Mouse (Mus musculus): Measurements from ENCODE around the gene Itga4. TPM values are rescaled to one million over a fixed set of nuclear protein-coding genes. Genes with fewer than 3 reads are reported as not detected.

The Itga4 gene
- polyA plus RNA-seq, 2 experiments, result 18.6 to 27.6 TPM

DNA sequence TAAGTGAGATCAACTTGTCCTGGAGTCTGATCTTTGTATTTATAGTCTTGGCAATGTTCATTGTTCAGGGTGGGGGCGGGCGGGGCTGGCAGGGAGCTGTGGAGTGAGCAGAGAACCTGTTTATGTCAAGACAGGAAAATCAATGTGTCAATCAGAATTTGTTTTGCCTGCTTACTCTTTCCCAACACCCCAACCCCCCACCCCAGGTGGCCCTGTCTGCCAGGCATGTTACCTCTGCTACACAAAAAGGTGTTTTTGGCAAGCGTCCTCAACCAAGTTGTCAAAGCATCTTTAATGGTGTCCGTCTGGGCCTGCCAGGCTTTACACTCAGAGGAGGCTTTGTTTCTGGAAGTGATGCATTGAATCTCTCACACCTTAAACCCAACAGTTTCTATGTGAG, 59.9 kb downstream of the Itga4 start:
- H3K36me3 ChIP-seq (replicated peaks; ENCODE audit: control insufficient read depth, insufficient read depth, low read depth), result peaks cover 83% of the 10 kb centered on the region
- no peaks in the 10 kb centered on the region for H3K4me1 ChIP-seq (replicated peaks; ENCODE audit: control insufficient read depth in 2 of 2, insufficient read depth in 2 of 2, low read length in 1 of 2)
- ATAC-seq (ENCODE audit: insufficient read depth), result no peak
- no peak overlapping the region for H3K4me3 ChIP-seq (ENCODE audit: insufficient read depth in 1 of 2, low read depth in 2 of 2, low read length in 2 of 2)
- WGBS (ENCODE audit: insufficient replicate concordance), result 85% methylated on average over 4 of the region's 4 CpGs
- TF ChIP-seq EP300 (IDR thresholded peaks at IDR 0.05; ENCODE audit: low read depth) (no peak), CTCF (IDR thresholded peaks at IDR 0.05; ENCODE audit: low read depth) (no peak)
- H3K4me2 ChIP-seq (ENCODE audit: low read depth), result no peak overlapping the region
- H3K9ac ChIP-seq (replicated peaks), result no peak overlapping the region
- H3K27ac ChIP-seq, result no peak overlapping the region
- DNase-seq (ENCODE audit: low read depth in 3 of 3, low spot score in 3 of 3), result no peak
- no peaks in the 10 kb centered on the region for H3K27me3 ChIP-seq (ENCODE audit: control insufficient read depth, insufficient read depth, low read length)
- H3K9me3 ChIP-seq (ENCODE audit: control insufficient read depth, low read length), result no peaks in the 10 kb centered on the region

DNA sequence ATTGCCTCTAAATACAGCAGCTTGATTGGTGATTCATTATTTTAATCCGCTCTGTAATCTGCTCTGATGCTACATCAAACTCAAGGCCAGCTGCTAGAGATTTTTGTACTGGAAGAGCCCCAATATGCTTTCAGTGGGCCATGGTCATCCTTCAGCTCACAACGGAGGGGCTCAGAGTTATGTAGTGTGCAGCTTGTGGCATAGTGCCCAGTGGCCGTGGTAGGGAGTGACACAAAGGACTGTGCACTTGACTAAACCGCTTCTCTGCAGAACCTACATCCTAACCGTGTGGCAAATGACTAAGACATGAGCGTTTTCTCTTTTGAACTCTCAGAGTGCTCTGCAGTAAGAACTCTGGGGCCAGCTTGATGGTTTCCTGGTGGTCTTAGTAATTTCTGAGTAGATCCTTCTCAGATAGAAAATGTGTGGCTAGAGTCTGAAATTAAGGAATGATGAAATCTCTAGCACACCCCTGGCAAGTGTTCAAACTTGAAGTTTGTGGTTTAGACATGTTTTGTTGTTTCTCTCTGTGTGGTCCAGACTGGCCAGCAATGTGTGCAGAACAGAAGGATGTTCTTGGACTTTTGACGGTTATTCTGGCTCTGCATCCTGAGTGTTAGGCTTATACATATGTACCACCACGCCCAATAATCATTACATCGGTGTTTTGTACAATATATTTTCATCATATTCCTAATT, 61.1 kb downstream of the Itga4 start:
- no peak overlapping the region for H3K4me2 ChIP-seq (ENCODE audit: low read depth)
- H3K27me3 ChIP-seq (ENCODE audit: control insufficient read depth, insufficient read depth, low read length), result no peaks in the 10 kb centered on the region
- no peak overlapping the region for H3K27ac ChIP-seq
- H3K9ac ChIP-seq (replicated peaks), result no peak overlapping the region
- H3K4me1 ChIP-seq (replicated peaks; ENCODE audit: control insufficient read depth in 2 of 2, insufficient read depth in 2 of 2, low read length in 1 of 2), result no peaks in the 10 kb centered on the region
- TF ChIP-seq CTCF (IDR thresholded peaks at IDR 0.05; ENCODE audit: low read depth) (no peak), EP300 (IDR thresholded peaks at IDR 0.05; ENCODE audit: low read depth) (no peak)
- WGBS (ENCODE audit: insufficient replicate concordance), result 90% methylated on average over 9 of the region's 9 CpGs
- H3K9me3 ChIP-seq (ENCODE audit: control insufficient read depth, low read length), result no peaks in the 10 kb centered on the region
- DNase-seq (ENCODE audit: low read depth in 3 of 3, low spot score in 3 of 3) (no peak), ATAC-seq (ENCODE audit: insufficient read depth) (no peak)
- peaks cover 89% of the 10 kb centered on the region for H3K36me3 ChIP-seq (replicated peaks; ENCODE audit: control insufficient read depth, insufficient read depth, low read depth)
- no peak overlapping the region for H3K4me3 ChIP-seq (ENCODE audit: insufficient read depth in 1 of 2, low read depth in 2 of 2, low read length in 2 of 2)

DNA sequence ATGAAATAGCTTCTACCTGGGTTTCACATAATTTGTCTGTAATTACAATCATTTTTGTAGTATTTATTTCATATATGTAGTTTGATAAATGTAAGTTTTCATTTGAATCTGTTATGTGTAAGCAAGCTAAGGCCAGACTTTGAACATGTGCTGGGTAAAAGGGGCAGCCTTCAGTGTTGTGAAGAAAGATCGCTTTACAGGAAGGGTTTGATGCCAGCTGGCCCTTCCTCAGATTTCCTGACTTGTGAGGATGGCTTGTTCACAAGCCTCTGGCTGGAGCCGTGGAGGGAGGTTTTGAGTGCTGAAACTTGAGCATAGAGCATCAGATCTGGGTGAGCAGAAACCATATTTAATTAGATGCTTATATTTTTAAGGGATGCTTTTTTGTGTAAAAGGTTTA, 72.9 kb downstream of the Itga4 start:
- 83% methylated on average over 2 of the region's 2 CpGs for WGBS (ENCODE audit: insufficient replicate concordance)
- H3K9ac ChIP-seq (replicated peaks), result no peak overlapping the region
- H3K36me3 ChIP-seq (replicated peaks; ENCODE audit: control insufficient read depth, insufficient read depth, low read depth), result peaks cover 73% of the 10 kb centered on the region
- no peak overlapping the region for H3K4me2 ChIP-seq (ENCODE audit: low read depth)
- no peak overlapping the region for H3K27ac ChIP-seq
- TF ChIP-seq CTCF (IDR thresholded peaks at IDR 0.05; ENCODE audit: low read depth) (no peak), EP300 (IDR thresholded peaks at IDR 0.05; ENCODE audit: low read depth) (no peak)
- no peaks in the 10 kb centered on the region for H3K9me3 ChIP-seq (ENCODE audit: control insufficient read depth, low read length)
- no peak overlapping the region for H3K4me3 ChIP-seq (ENCODE audit: insufficient read depth in 1 of 2, low read depth in 2 of 2, low read length in 2 of 2)
- ATAC-seq (ENCODE audit: insufficient read depth) (no peak), DNase-seq (ENCODE audit: low read depth in 3 of 3, low spot score in 3 of 3) (no peak)
- H3K27me3 ChIP-seq (ENCODE audit: control insufficient read depth, insufficient read depth, low read length), result no peaks in the 10 kb centered on the region
- no peaks in the 10 kb centered on the region for H3K4me1 ChIP-seq (replicated peaks; ENCODE audit: control insufficient read depth in 2 of 2, insufficient read depth in 2 of 2, low read length in 1 of 2)

DNA sequence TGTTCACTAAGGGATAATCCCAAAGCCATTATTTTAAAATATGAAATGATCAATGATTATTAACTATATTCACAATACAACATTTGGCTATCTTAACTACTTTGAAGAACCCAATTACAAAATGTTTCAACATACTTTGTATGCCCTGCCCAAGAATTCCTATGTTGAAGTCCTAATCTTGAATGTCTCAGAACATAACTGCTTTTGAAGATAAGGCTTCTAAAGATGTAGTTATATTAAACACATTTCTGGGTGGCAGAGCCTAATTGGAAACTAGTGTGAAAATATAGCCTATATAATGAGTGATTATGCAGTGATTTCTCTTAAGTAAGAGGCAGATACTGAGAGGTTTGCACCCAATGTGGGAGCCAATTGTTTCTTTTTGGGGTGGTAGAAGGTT, 79.4 kb downstream of the Itga4 start:
- TF ChIP-seq EP300 (IDR thresholded peaks at IDR 0.05; ENCODE audit: low read depth) (no peak), CTCF (IDR thresholded peaks at IDR 0.05; ENCODE audit: low read depth) (no peak)
- Histone ChIP-seq H3K4me1 (replicated peaks; ENCODE audit: control insufficient read depth in 2 of 2, insufficient read depth in 2 of 2, low read length in 1 of 2) (no peaks in the 10 kb centered on the region), H3K9ac (replicated peaks) (no peak overlapping the region), H3K27ac (no peak overlapping the region), H3K27me3 (ENCODE audit: control insufficient read depth, insufficient read depth, low read length) (no peaks in the 10 kb centered on the region), H3K36me3 (replicated peaks; ENCODE audit: control insufficient read depth, insufficient read depth, low read depth) (peaks cover 18% of the 10 kb centered on the region), H3K4me2 (ENCODE audit: low read depth) (no peak overlapping the region), H3K9me3 (ENCODE audit: control insufficient read depth, low read length) (no peaks in the 10 kb centered on the region), H3K4me3 (ENCODE audit: insufficient read depth in 1 of 2, low read depth in 2 of 2, low read length in 2 of 2) (no peak overlapping the region)
- ATAC-seq (ENCODE audit: insufficient read depth) (no peak), DNase-seq (ENCODE audit: low read depth in 3 of 3, low spot score in 3 of 3) (peak in 2 of 3 experiments; percentile 6 to 10)

DNA sequence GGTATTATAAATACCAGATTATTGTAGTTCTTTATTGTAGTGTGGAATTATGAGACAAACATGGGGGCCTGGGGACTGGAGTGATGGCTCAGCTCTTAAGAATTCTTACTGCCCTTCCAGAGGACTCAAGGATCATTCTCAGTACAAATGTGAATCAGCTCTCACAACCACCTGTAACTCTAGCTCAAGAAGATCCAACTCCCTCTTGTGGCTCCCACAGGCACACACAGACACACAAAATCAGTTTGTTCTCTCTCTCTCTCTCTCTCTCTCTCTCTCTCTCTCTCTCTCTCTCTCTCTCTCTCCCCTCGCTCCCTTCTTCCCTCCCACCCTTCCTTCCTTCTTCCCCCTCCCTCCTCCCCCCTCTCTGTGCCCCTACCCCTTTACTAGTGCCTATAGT, 80.9 kb downstream of the Itga4 start:
- DNase-seq (ENCODE audit: low read depth in 3 of 3, low spot score in 3 of 3) (no peak), ATAC-seq (ENCODE audit: insufficient read depth) (no peak)
- Histone ChIP-seq H3K27me3 (ENCODE audit: control insufficient read depth, insufficient read depth, low read length) (no peaks in the 10 kb centered on the region), H3K27ac (no peak overlapping the region), H3K9me3 (ENCODE audit: control insufficient read depth, low read length) (no peaks in the 10 kb centered on the region), H3K9ac (replicated peaks) (no peak overlapping the region), H3K4me2 (ENCODE audit: low read depth) (no peak overlapping the region), H3K4me1 (replicated peaks; ENCODE audit: control insufficient read depth in 2 of 2, insufficient read depth in 2 of 2, low read length in 1 of 2) (no peaks in the 10 kb centered on the region), H3K4me3 (ENCODE audit: insufficient read depth in 1 of 2, low read depth in 2 of 2, low read length in 2 of 2) (no peak overlapping the region), H3K36me3 (replicated peaks; ENCODE audit: control insufficient read depth, insufficient read depth, low read depth) (peaks cover 7% of the 10 kb centered on the region; the same call in 1 of the 2 replicates)
- 82% methylated on average over 1 of the region's 1 CpGs for WGBS (ENCODE audit: insufficient replicate concordance)
- peak; percentile 42; the same call in 1 of the 2 replicates for TF ChIP-seq CTCF (IDR thresholded peaks at IDR 0.05; ENCODE audit: low read depth)
- TF ChIP-seq EP300 (IDR thresholded peaks at IDR 0.05; ENCODE audit: low read depth), result no peak

Measured in liver, embryonic 14.5 days (tissue).